Mouse (Mus musculus) telencephalon, adult 2 months (tissue): Measurements from ENCODE around the gene Zcchc7.
"Not testable (repeated sequence)": the region's sequence is repeated elsewhere in the genome, so short reads cannot be mapped to it uniquely, and the experiment has no call there.

Source experiments
- DNase-seq: peaks from one replicate; pipeline ENCODE4 v3.0.0-alpha.2; 2011; ENCODE audit warnings: low read depth, low spot score

Zcchc7 gene

GRCm38 (mm10) chr4:44917312-44917848, 161.7 kb downstream of the Zcchc7 start:
- no peak for DNase-seq

GRCm38 (mm10) chr4:44917907-44918306, 162.2 kb downstream of the Zcchc7 start:
- no peak for DNase-seq

- no peak for DNase-seq
These were observed 165.2 kb downstream of the Zcchc7 start for GRCm38 (mm10) chr4:44920831-44921230.

GRCm38 (mm10) chr4:44922466-44923128, 166.9 kb downstream of the Zcchc7 start:
- no peak for DNase-seq

GRCm38 (mm10) chr4:44923129-44923481, 167.4 kb downstream of the Zcchc7 start:
- no peak for DNase-seq

GRCm38 (mm10) chr4:44927934-44928333, 172.3 kb downstream of the Zcchc7 start:
- no peak for DNase-seq

GRCm38 (mm10) chr4:44928790-44929189, 173.1 kb downstream of the Zcchc7 start:
- no peak for DNase-seq

GRCm38 (mm10) chr4:44930406-44930805, 174.7 kb downstream of the Zcchc7 start:
- DNase-seq: no peak

GRCm38 (mm10) chr4:44931732-44932131, 176.1 kb downstream of the Zcchc7 start:
- DNase-seq: peak; percentile 32

- DNase-seq: no peak
These were observed 183.0 kb downstream of the Zcchc7 start for GRCm38 (mm10) chr4:44938359-44939340.

GRCm38 (mm10) chr4:44939576-44940249, 184.0 kb downstream of the Zcchc7 start:
- DNase-seq: no peak

- DNase-seq: no peak
These were observed 184.6 kb downstream of the Zcchc7 start for GRCm38 (mm10) chr4:44940286-44940685.

GRCm38 (mm10) chr4:44942237-44942636, 186.6 kb downstream of the Zcchc7 start:
- no peak for DNase-seq

GRCm38 (mm10) chr4:44943480-44943879, 187.8 kb downstream of the Zcchc7 start:
- DNase-seq: no peak

- no peak for DNase-seq
These were observed 188.9 kb downstream of the Zcchc7 start for GRCm38 (mm10) chr4:44944426-44945075.

- not testable (repeated sequence) for DNase-seq
These were observed 190.4 kb downstream of the Zcchc7 start for GRCm38 (mm10) chr4:44946126-44946525.

GRCm38 (mm10) chr4:44947464-44947863, 191.8 kb downstream of the Zcchc7 start:
- DNase-seq: no peak

- DNase-seq: no peak
These were observed 192.6 kb downstream of the Zcchc7 start for GRCm38 (mm10) chr4:44948314-44948713.

- no peak for DNase-seq
These were observed 197.4 kb downstream of the Zcchc7 start for GRCm38 (mm10) chr4:44953041-44953440.

GRCm38 (mm10) chr4:44958776-44959175, 203.1 kb downstream of the Zcchc7 start:
- DNase-seq: no peak

GRCm38 (mm10) chr4:44959220-44959619, 203.5 kb downstream of the Zcchc7 start:
- no peak for DNase-seq
